In the genomic region with DNA sequence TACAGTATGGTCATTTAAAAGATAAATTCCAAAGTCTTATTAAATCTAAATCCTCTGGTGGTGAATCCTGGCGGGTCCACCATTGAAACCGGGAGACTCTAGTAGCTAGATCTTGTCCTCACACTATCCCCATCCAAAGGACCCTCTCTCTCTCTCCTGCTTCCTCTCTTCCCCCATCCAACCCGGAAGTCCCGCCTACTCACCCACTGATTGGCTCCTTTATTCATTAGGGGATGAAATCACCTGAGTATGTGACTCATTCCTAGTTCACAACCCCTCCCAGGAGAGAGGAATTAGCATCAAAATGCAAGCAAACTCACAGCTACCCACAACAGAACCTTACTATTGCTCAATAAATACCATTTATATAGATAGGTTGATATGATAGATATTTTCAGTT, we compare ENCODE assay signal across 14 mouse cellular contexts.
"Had no signal": no experiment of that assay in that cellular context is flagged by ENCODE, and none has a peak within 500 bp of the region (broad histone marks: within the 10 kb centered on the region; RNA-seq: fewer than 3 reads in every experiment).

No protein-coding gene starts in this region.

- DNase-seq: gastrocnemius, adult 2 months; gastrocnemius, postnatal 10 days; gastrocnemius, postnatal 25 days; heart, adult 18-20 months; heart, postnatal 10 days; heart, postnatal 4 days; kidney, adult 11 months; kidney, adult 2 months; kidney, adult 9 months; kidney, postnatal 14 days; kidney, postnatal 36 days; liver; liver, embryonic 13.5 days; liver, postnatal 0 days had no signal
